Mouse (Mus musculus) c-Kit-positive CD71-positive TER-119-positive erythroid progenitor cells, embryonic 14.5 days (primary cell): ENCODE measurements around the gene Obscn.

Experiments
- DNase-seq: peaks from one replicate; pipeline ENCODE4 v3.0.0-alpha.2; 2013; ENCODE audit warnings: low spot score

The Obscn gene

DNA sequence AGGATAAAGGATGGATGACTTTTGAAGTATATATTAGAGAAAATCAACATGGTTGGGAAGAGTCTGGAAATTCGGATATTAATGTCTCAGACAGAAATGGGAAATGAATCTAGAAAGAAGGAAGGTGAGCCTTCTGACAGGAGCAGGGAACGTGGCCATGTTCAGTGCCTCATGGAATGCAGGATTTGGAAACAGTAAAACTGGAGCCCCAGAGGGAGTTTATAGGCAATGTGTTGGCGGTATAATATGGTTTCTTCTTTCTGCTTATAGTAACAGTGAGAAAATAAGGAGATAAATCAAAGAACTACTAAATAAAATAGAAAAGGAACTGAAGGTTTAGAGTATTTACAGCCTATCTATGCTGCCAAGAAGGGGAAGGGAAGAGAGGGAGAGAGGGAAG is 78.2 kb downstream of the Obscn start:
- no peak for DNase-seq

DNA sequence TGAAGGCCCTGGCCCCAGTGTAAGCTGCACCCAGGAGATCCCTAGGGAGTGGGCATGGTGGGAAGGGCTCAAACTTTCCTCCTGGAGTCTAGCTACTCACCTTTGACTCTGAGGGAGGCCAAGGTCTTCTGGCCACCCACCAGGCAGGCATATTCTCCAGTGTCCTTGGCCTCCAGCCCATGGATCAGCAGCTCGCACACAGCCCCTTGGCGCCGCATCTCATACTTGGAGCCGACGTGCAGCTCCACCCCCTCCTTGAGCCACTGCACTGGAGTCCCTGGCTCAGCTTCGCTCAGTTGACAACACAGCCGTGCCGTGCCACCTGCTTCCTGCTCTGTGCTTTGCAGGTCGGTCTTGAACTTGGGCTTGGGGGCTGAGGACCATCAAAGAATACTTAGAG is 85.2 kb downstream of the Obscn start:
- DNase-seq = no peak

DNA sequence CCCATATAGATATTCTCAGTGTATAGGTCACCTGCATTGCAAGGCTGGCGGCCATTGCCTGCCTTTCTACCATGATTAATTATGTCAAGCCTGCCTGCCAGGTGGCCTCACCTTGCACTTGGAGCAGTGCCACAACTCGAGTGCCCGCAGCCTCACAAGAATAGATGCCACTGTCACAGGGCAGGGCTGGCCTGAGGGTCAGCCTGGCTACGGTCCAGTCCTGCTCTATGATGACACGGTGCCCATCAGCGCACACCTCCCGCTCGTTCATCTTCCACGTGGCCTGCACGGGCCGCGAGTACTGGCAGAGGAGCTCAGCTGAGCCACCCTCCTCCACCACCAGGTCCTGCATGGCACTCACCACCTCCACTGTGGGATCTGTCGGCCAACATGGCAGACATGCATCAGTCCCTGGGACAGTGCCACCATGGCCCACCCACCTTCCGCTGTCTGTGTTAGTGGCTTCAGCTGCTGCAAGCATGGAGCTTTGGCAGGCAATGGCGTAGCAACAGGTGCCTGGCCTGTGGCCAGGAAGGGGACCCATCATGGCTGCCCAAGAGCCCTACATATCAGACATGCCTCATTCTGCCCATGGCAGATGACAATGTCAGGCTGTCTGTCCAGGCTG is 91.4 kb downstream of the Obscn start:
- no peak for DNase-seq

DNA sequence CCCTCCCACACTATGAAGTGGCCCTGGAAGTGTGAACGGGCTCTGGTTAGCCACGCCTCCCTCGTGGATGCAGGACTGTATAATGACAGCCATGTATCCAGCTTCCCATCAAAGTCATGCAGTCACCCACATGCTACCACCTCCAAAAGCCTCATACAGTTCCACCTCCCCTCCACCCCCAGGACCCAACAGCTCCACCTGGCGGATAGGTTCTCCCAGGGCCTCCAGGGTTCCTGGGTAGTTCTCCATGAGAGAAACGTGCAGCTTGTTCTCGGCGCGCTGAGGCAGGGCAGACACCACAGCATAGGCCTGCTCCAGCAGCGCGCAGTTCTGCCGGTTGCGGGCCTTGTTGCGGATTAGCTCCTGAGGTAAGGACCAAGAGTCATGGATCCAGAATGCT is 107.2 kb downstream of the Obscn start:
- DNase-seq = no peak

DNA sequence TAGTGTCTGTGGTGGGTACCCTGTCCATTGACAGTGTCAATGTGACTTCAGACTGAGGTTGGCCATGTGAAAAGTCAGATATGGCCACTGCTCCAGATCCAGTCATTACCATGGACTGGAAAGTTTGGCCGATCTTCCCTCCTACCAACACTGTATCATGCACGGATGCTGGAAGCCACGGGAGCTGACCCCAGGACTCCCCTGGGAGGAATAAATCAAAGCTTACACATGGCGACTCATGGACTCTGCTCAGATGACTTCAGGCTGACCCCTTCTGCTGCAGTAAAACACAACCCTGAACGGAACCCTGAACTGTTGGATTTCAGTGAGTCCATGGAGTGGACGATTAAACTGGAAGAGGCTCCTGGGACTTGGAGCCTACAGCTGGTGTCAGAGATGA is 109.8 kb downstream of the Obscn start:
- no peak for DNase-seq

DNA sequence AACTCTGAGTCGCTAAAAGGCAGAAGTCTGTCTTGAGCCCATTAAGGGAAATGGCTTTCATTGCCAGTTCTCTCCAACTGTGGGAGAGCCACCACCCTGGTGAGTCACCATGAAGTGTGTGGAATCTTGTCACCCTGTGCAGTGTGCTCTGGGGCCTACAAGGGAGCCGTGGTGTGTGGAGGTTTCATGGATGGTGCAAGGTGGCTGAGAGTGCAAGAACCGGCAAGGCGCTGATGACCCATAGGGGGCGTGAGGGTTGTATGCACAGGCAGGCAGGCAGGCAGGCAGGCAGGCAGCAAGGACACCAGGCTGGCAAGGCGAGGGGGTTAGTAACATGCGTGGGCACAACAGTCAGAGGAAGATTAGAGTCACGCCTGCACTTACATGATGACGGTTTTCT is 121.2 kb downstream of the Obscn start:
- no peak for DNase-seq

DNA sequence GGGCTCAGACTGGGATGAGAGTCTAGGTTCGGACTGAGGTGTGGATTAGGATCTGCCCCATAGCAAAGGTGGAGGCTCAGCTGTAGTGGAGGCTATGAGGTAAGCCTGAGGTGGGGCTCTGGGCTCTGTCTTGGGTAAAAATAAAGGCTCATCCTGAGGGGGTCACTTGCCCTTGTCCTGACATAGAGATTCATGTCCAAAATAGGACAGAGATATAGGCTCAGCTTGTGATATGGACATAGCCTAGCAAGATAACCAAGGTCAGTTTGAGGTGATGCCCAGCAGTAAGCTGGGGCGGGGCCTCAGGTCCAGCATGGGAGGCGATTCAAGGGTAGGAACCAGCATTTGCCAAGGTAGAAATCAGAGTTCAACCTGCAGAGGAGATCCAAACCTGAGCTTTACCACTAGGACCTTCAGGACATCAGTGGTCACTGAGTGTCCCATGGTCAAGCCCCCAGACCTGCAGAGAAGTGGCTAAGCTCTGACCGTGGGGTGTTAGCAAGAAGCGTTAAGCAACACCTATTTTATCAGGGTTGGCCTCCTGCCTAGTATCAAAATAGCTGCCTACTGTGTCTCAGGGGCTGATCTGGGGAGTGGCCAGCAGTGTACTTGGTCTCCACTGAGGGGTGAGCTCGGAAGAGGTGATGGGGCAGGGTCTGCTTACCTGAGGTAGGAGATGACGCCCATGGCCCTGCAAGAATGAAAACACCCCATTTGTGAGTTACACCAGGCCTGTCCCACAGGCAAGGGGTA is 133.7 kb downstream of the Obscn start:
- DNase-seq = no peak

DNA sequence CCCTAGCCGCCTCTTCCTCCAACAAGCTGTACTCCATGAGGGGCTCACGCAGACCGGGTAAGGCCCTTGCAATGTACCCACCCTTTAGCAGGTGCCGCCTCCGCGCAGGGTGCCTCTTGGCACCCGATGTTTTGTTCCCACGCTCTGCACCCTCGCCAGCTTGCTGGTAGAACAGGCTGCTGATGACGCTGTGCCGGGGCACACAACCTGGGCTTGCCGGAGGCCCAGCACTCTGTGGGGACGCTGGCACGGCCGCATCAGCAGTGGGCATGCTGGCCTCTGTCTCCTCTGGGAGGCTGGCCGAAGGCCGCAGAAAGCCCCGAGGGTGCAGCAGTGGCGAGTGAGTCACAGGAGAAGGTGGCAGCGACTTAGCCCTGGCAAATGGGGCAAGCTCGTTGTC is 135.6 kb downstream of the Obscn start:
- DNase-seq = no peak

DNA sequence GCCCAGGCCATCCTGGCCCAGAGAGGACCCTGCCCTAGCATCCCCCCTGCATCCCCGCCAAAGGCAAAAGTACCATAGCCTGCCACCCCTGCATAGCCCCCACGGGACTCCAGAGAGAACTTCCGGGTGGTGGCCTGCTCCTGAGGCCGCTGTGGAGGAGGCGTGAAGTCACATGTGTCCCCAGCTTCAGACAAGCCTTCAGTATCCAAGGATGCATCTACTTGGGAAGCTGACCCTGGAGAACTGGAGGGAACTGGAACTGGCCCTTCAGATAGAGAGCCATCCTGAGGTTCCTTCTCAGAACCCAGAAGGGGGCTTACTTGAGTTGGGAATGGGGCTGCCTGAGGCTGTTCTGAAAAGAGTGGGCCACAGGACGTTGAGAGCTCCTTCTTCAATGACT is 136.4 kb downstream of the Obscn start:
- DNase-seq = no peak

DNA sequence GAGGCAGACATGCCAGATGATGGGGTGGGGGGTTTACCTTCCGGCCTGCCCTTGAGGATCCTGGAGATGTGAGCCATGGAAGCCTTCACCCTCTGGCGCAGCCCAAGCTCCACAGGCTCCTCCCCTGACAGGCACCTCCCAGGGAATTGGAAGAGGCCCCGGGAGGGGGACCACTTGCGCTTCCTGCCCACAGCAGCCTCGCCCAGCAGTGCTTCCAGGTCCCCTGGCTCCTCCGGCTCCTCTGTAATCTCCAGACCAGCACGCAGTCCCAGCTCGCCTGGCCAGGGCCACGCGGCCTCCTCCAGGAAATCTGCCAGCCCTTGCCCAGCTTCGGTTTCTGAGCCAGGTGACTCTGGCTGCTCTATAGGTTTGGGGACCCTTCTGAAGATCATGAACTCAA is 137.0 kb downstream of the Obscn start:
- no peak for DNase-seq

DNA sequence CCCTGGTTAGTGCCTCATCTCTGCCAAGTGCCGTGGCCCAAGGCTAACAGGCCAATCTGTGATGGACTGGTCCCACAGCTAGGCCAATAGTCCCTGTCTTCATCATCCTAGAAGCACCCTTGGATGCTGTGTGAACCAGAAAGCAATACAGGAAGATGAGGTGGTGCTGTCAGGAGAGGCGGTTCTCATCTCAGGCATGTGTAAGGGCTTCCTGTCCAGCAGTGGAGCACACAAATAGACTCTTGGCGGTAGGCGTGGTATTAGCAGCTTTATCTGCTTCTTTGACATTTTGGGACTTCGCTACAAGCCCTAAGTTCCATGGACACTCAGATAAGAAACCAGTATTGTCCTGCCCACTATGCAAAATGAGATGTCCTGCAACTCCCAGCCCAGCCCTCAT is 138.7 kb downstream of the Obscn start:
- no peak for DNase-seq

DNA sequence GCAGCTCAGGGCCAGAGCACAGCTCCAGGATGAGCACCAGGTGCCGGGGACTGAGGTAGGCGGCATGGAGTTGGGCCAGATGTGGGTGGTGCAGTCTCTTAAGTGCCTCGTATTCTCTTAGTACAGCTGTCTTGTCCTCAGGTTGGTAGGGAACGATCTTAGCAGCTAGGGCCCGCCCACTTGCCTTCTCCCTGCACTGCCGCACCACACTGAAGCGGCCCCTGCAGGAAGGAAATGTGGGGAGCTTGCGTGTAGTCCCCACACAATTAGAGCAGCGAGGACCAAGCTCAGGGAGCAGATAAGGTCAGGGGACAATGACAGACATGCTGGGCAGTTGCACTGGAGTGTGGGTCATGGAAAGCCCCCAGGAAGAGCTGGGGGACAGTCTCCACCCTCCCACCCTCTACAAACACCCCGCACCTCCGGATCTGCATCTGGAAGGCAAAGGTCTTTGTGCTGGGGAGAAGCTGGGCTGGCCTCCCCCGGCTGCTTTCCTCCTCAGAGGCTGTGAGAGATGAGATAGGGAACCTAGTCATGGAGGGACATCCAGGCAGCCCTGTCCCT is 140.3 kb downstream of the Obscn start:
- DNase-seq = no peak

DNA sequence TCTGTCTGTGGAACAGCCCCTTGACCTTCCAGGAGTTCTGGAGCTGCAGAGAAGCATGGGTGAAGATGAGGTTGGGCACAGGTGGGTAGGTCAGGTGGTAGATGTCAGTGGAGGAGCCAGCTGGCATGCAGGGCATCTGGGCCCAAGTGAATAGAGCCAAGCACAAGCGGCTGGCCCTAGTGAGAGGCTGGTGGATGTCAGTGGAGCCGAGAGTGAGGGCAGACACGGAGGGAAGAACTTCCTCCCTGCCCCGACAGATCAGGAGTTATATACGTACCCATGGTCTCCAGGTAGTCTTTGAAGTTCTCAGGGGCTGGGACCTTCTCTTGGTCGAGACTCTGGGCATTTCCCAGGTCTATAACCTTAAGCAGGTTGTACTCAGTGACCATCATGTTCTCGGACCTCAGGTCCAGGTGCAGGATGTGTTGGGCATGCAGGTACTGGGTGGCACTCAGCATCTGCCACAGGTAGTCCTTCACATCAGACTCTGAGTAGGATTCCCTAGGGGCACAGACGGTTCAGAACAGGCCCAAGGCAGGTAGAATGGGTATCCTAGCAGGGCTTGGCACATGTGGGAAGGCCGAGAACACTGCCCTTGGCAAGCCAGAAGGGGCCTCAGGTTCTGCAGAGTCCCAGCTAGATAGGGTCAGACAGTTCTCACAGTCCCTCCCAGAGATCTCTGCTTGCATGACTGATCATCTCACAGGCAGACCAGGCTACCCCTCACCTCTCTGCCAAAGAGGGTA is 141.0 kb downstream of the Obscn start:
- DNase-seq = no peak

DNA sequence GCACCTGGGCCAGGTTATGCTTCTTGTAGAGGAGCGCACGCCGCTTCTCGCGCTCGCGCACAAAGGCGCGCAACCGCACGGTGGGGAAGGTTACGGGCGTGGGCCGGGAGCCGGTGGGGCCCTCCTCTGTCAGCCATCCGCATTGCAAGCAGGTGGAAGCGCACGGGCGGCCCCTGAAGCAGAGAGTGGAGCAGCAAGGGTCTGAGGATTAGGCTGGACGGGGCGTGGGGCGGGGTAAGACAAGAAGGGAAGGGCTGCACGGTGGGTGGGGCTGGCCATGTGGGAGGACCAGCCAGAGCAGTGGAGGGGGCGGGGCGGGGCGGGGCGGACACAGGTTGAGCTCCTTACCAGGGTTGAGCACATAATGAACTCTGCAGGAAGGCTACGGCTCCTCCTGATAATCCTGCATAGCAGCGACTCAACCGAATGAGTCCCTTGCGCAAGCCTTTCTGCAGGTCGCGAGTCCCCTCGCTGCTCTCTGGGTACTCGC is 141.8 kb downstream of the Obscn start:
- DNase-seq = peak; percentile 49

DNA sequence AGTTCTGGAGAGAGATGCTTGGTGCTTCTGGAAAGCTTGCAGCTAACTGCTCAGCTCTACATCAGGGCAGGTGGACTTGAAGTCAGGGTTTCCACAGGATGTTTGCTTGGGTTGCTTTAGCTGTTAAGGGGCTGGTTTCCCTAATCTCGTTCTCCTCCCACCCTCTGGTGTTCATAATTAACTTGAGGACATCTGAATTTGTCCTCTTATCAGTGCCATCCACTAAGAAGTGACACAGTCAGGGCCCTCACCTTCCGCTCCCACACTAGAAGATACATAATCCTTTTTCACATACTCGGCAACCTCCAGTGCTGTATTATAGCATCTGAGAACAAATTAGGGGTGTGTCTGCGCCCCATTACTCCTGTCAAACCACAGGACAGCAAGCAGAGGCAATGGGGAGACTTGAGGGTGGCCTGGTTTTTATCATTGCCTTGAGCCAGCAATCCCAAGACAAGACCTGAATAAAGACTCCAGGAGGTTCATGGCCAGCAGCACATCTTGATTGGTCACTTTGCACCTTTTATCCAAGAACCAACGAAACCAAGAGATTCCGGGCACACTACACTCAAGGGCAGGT is 143.0 kb downstream of the Obscn start:
- no peak for DNase-seq

DNA sequence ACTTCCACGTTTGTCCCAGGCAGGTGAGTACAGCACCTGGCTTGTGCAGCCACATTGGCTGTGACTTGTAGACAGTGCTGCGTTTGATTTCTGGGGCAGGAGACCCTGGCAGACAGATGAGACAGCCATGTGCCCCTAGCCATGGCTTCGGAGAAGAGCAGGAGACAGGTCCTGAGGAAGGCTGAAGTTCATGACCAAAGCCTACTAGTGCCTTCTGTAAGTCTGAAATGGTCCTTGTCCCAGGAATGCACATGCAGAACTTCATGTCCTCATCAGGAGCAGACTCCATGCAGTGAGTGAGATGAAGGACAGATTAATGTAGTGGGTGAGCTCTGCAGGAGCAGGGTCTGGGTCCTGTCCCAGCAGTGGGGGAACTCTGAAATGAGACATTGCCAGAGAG is 144.3 kb downstream of the Obscn start:
- DNase-seq = no peak

DNA sequence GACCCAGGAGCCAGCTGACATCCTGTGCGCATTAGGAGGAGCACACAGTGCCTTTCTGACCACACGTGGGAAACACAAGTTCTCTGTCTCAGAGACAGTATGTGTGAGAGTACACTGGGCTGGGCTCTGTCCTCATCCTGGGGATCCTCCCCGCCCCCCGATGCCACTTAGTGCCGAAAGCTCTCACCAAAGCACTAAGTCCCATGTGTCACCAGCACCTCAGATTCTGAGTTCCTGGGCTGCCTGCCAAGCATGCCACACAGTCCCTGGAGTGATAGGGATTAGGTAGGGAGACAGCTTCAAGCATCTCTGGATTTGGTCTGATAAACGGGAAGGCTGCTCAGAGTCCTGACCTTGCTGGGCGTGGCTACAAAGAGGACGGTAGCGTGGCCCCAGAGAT is 145.4 kb downstream of the Obscn start:
- no peak for DNase-seq

DNA sequence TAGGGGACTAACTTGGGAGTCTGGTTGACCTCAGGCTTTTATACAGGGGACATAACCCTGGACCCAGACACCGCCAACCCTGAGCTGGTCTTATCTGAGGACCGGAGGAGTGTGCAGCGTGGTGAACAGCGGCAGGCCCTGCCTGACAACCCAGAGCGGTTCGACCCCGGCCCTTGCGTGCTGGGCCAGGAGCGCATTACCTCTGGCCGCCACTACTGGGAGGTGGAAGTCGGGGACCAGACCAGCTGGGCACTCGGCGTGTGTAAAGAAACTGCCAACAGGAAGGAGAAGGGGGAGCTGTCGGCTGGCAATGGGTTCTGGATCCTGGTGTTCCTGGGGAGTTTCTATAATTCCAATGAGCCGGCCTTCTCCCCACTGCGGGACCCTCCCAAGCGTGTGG is 146.1 kb downstream of the Obscn start:
- DNase-seq = no peak

DNA sequence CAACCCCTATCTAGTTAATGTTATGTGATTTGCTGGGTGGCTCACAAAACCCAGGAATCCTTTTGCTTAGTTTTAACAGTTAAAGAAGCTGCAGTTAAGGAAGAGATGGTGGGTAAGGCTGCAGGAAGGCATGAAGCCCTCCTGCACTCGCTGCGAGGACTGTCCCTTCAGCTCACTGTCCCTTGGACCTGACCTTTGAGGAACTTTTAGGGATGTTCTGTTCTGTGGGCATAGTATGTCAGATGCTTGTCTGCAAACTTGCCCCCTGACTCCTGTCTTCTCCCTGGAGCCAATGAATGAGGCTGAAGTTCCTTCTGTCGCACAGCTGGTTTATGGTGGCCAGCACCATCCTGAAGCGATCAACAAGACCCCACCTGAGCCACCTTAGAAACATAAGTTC is 147.0 kb downstream of the Obscn start:
- DNase-seq = no peak

DNA sequence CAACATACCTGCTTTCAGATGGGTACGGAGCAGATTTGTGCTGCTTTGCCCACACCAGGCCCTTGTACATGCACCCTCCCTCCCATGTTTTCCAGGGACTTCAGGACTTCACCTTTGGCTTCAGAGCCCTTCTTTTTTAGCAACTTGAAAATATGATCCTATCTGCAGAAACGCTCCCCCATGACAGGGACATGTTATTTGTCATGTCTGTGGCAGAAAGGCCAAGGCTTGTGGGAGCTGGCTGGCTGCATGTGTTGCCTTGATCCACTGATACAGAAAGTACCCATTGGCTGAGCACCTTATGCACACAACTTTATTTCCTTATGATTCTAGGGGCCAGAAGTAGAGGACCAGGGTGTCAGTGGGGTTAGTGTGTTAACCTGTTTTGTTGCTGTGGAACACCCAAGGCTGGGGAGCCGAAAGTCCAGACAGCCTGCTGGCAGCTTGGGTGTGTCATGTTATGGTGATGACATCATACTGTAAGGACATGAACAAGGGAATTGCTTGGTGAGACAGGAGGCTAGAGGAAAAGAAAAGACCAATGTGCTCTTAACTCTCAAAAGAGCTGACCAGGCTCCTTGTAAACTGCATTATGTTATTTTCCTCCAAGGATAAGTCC is 150.8 kb downstream of the Obscn start:
- no peak for DNase-seq

DNA sequence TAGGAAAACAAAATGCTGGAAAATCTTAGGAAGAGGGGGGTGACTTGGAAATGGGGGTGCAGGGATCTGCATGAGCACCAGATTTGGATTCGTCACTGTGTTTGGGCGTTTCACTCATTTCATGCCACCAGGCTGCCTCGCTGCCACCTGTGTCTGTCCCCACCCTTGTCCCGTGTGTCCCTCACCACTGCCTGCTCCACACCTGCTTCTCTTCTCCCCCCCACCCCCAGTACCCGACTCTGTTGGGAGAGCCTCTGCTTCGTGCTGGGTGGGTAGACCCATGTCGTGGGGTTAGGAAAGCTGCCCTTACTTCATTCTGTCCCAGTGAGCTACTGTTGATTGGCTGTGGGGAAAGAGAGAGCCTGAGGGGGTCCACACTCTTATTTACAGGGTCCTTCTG is 151.5 kb downstream of the Obscn start:
- no peak for DNase-seq

DNA sequence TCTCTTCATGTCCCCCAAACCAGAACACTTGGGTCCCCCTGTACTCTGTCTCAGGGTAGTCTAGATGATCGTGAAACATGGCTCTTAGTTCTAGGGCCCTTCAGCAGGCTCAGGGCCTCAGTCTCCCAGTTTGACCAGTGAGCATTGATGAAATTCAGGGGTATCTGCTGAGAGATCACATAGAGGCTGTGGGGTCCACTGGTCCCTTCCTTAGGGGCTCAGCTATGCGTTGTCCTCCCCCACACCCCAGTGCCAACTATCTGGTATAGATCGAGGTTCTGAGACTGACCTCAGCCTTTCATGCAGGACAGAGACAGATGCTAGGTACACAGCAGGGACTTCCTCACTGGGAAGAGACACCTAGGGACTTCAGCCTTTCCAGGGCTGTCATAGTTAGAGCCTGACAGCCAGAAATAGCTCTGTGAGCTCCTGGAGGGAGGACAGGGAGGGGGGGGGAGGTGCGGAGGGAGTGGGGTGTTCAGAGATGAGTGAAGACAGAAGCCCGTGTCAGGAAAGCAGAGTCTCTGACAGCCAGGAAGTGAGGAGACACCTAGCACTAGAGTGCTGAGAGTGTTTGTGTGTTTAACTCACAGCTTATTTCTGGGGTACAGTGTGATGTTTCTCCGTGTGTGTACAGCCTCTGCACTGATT is 152.4 kb downstream of the Obscn start:
- no peak for DNase-seq
